Mouse (Mus musculus) left cerebral cortex, postnatal 4 days (tissue): ENCODE results near the gene Pcmt1. TPM values are rescaled to one million over a fixed set of nuclear protein-coding genes. Genes with fewer than 3 reads are reported as not detected.
A peak's percentile ranks its signal among the peaks of the same experiment; 100 is the strongest.

Experiments used
- DNase-seq: peaks from one replicate; pipeline ENCODE4 v3.0.0-alpha.2; 2022
- intact Hi-C: fragments of 180-260 bp; cut with DNase I; formaldehyde crosslinking; loops from one replicate; pipeline ENCODE4 v1.15.1; 2025
- total RNA-seq, 2 experiments: library from RNA; stranded (reverse); gene quantifications; 2 replicates each; pipeline ENCODE4 v1.2.3; 2021

Gene Pcmt1
- 10 to 100 TPM; 92.1 to 99.3 TPM for total RNA-seq

- peak; percentile 90 for DNase-seq
- intact Hi-C loops: no loop called here
Measured at GRCm38 (mm10) chr10:7680731-7681301, at the start of gene Pcmt1, which contains the start of gene Lats1. Pcmt1 (minus strand) TSS chr10:7681136. Lats1 (plus strand) TSS chr10:7681214.

GRCm38 (mm10) chr10:7727011-7727410 is 46.1 kb upstream of the Pcmt1 start:
- intact Hi-C loops: no loop called here
- DNase-seq: no peak

DNA sequence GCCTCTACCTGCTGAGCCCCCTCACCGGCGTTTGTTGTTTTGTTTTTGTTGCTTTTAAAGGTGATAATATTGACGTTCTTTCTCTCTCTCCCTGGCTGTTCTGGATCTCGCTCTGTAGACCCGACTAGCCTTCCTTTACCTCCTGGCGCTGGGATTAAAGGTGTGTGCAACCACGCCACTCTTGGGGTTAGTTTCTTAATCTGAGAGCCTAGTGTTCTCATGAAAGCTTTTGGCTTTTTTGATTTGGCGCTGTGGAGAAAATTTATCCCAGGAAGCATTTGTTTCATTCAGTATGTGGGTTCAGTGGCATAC is 45.5 kb upstream of the Pcmt1 start:
- DNase-seq: no peak
- intact Hi-C loops: no loop called here

DNA sequence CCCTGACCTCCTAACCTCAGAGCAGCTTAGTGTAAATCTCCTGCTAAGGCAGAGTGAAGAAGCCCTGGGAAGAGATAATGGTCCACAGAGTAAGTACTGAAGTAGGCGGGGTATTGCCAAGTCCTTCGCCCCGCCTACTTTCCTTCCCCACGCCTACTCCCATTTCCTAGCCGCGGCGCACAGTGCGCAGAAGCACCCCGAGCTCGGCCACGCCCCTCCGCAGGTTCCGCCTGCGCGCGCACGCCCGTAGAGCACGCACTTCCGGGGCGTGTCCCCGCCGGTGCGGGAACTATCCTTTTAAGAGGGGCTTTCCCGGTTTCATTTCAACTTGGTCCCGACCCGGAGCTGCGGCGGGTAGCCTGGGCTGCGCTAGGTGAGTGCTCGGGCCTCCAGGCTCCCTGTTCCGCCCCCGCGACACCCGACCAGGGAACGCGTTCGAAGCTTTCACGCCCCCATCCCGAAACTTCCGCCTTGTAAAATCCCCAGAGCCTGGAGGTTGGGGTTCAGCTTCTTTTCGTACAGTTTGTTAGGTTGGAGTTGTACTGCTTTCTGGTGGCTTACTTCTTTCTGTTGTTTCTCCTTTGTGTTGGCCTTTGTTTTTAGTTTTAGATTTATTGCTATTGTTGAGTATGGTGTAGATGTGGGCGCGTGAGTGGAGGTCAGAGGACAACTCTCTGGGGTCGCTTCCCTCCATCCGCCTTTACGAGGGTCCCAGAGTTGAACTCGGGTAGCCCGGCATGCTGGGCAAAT is 45.0 kb upstream of the Pcmt1 start, which contains the start of gene Katna1:
Gene Katna1, plus strand, starts transcription at position 250 of the 750 bp plus-strand sequence.
- intact Hi-C loops: no loop called here

DNA sequence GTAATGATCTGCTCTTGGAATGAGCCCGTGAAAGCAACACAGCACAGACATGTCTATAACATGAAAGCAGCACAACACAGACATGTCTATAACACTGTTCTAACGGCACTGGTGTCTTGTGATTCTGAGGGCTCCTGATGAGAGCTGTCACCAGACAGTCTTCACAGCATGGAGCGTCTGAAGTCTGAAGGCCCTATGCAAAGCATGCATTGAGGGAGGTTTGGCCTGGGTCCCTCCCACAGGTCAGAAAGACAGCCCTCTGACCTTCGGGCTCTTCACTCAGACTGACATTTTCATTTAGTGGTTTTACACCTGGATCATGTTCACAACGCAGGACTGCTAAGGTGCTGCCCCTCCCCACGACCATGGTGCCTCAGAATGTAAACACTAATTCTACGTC is 34.1 kb upstream of the Pcmt1 start:
- no peak for DNase-seq
- intact Hi-C loops: no loop called here

More for the DNA sequence above, 45.0 kb upstream of the Pcmt1 start, which contains the start of gene Katna1:
- DNase-seq: peak; percentile 93

- intact Hi-C loops: no loop called here
- DNase-seq: no peak
Measured at GRCm38 (mm10) chr10:7712506-7712905, 31.6 kb upstream of the Pcmt1 start.

- intact Hi-C loops: no loop called here
Measured at GRCm38 (mm10) chr10:7710121-7710520, 29.2 kb upstream of the Pcmt1 start.

DNA sequence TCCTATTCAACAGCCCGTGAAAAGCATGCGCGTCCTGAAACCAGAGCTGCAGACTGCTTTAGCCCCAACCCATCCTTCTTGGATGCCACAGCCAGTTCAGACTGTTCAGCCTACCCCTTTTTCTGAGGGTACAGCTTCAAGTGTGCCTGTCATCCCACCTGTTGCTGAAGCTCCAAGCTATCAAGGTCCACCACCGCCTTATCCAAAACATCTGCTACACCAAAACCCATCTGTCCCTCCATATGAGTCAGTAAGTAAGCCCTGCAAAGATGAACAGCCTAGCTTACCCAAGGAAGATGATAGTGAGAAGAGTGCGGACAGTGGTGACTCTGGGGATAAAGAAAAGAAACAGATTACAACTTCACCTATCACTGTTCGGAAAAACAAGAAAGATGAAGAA is 21.6 kb upstream of the Pcmt1 start:
- intact Hi-C loops: no loop called here
- no peak for DNase-seq

More at GRCm38 (mm10) chr10:7710121-7710520, 29.2 kb upstream of the Pcmt1 start:
- DNase-seq: no peak

DNA sequence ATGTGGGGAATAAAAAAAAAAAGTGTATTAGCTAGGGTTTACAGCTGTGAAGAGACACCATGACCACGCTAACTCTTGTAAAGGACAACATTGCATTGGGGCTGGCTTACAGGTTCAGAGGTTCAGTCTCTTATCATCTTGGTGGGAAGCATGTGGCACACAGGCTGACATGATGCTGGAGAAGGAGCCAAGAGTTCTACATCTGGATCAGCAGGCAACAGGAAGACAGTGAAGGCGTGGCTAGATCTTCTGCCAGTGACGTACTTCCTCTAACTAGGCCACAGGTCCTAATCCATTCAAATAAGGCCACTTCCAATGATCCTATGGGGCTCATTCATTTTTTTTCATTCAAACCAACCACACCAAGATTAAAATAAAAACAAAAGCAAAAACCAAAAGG is 19.2 kb upstream of the Pcmt1 start:
- intact Hi-C loops: no loop called here

DNA sequence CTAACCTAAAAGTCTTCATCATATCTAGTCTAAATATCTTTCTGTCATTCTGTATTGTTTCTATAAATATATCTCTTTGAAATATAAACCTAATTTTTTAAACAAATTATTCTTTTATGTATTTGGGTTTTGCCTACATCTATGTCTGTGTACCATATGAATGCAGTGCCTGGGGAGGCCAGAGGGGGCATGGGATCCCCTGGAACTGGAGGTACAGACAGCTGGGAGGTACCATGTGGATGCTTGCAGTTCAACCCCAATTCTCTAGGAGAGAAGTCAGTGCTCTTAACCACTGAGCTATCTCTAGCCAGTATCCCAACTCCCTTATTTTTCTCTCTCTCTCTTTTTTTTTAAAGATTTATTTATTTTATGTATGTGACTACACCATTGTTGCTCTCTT is 14.3 kb upstream of the Pcmt1 start:
- no peak for DNase-seq
- intact Hi-C loops: no loop called here

More for the DNA sequence above, 19.2 kb upstream of the Pcmt1 start:
- DNase-seq: no peak

- intact Hi-C loops: no loop called here
- no peak for DNase-seq
Measured at GRCm38 (mm10) chr10:7686902-7687301, 6.0 kb upstream of the Pcmt1 start.

DNA sequence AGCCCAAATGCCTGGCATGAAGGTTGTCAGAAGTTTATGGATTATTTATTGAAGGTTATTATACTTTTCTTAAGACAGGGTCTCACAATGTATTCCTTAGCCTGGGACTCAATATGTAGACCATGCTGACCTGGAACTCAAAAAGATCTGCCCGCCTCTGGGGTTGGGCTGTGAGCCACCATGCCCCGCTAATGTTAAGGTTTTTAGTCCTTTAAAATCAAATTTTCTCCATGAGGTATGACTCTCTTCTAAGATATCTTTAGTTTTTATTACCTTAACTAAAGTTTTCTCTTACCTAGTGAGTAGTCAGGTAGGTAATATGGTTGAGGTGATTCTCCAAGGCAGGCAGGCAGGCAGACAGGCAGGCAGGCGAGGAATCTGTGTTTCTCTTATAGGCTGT is 1.3 kb upstream of the Pcmt1 start:
- intact Hi-C loops: no loop called here
- DNase-seq: no peak

- intact Hi-C loops: no loop called here
- peak; percentile 72 for DNase-seq
Measured at GRCm38 (mm10) chr10:7681343-7682025, 548 bp upstream of the Pcmt1 start.

GRCm38 (mm10) chr10:7673673-7674072 is 7.3 kb downstream of the Pcmt1 start:
- DNase-seq: peak; percentile 12
- intact Hi-C loops: no loop called here

DNA sequence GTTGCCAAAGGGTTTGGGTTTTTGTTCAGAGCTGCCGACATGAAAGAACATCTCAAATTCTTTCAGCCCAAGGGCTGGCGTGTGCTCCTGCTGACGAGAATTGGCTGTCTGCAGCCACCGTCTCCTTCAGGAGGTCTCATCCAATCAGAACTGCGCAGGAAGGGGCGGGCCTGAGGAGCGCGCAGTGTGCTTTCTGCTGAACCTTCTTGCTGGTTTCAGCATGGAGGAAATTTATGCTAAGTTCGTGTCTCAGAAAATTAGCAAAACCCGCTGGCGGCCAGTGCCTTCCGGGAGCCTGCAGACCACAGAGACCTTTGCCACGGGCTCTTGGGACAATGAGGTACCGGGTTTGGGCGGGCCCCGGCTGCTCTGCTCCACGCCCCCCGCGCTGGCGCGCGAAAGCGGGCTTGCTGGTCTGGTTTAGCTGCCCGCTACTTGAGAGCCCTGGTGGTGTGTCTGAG is 13.6 kb downstream of the Pcmt1 start, which contains the start of gene Nup43:
Gene Nup43, plus strand, starts transcription at position 162 of the 461 bp plus-strand sequence.
- intact Hi-C loops: no loop called here
- peak; percentile 92 for DNase-seq

GRCm38 (mm10) chr10:7664889-7665288 is 16.0 kb downstream of the Pcmt1 start:
- intact Hi-C loops: no loop called here

DNA sequence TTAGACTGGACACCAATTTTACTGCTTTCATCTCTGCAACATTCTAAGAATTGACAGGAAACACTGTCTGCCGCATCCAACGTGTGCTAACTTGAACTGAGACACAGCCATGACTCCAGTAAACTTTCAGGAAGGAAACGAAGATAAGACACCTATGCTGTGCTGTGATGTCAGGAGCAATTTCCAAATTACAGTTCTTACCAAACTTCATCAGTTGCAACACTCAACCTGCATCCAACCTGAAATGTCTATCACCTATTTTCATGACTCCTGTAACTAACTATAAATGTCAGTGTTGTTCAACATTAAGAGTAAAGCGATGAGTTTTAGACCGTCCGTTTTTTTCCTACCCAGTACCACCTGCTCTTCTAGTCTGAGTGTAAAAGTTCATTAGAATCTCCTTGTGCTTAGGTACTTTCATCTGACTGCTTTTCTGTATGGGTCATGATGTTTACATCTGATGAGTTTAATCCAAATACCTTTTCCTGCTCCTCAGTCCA is 16.9 kb downstream of the Pcmt1 start:
- intact Hi-C loops: no loop called here
- no peak for DNase-seq

More at GRCm38 (mm10) chr10:7664889-7665288, 16.0 kb downstream of the Pcmt1 start:
- no peak for DNase-seq

GRCm38 (mm10) chr10:7663159-7664026 is 17.5 kb downstream of the Pcmt1 start:
- intact Hi-C loops: no loop called here
- peak; percentile 93 for DNase-seq

DNA sequence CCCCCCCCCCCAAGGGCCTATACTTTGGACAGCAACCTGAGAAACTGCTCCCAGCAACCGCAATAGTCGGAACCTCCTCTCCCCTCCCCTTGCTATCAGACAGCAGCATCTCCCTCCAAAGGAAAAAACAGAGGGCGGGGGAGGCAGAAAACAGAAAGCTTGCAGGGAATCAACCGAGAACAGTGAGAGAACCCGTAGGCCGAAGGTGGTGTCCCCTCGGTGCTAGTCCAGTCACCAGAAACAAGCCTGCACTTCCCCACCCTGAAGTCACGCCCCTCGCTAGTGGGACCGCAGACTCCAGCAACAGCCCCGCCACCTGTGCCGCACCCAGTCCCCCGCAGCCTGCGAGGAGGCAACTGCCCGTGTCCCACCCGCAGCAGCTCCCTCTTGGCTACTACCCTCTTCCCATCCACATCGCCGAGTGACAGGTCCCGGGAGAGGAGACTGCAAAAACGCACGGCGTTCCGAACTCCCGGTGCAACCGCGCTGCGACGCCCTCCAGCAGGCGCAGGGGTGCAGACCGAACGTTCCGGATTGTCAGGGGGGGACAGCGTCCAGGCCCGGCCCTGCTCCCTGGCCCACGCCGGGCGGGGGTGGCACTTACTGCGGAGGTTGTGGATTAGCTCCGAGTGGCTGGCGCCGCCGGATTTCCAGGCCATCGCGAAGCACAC is 18.3 kb downstream of the Pcmt1 start:
- DNase-seq: no peak
- intact Hi-C loops: no loop called here

GRCm38 (mm10) chr10:7651057-7651456 is 29.9 kb downstream of the Pcmt1 start:
- no peak for DNase-seq
- intact Hi-C loops: no loop called here
